Mouse (Mus musculus) stomach, embryonic 16.5 days (tissue): ENCODE measurements at regions not wholly inside any gene's neighbourhood (a gene's known extent, or its start where the extent isn't known, plus 50 kb on each side); places are given as distances from the start of the nearest gene placed in this dataset.
A peak's percentile ranks its signal among the peaks of the same experiment; 100 is the strongest.

Experiments
- ATAC-seq: fragments of 200-750 bp; cut with Nextera tagmentation; 2 replicates; pipeline ENCODE4 v1.8.0; 2017; ENCODE audit warnings: moderate number of reproducible peaks, moderate TSS enrichment; ENCODE audit not compliant: insufficient read depth, low FRiP score
- H3K27ac ChIP-seq: fragments of 300-500 bp; sonication (generic); 2 replicates; pipeline ENCODE4 v1.5.1; 2014; ENCODE audit warnings: low read length
- H3K27me3 ChIP-seq: fragments of 300-500 bp; sonication (generic); 2 replicates; pipeline ENCODE4 v1.6.1; 2014; ENCODE audit warnings: low read length, control low read depth, mixed read lengths; ENCODE audit not compliant: control insufficient read depth, insufficient read depth
- H3K36me3 ChIP-seq: fragments of 300-500 bp; sonication (generic); 2 replicates; pipeline ENCODE4 v1.6.1; 2014; ENCODE audit warnings: low read length; ENCODE audit not compliant: control insufficient read depth, insufficient read depth
- H3K4me1 ChIP-seq: fragments of 300-500 bp; sonication (generic); 2 replicates; pipeline ENCODE4 v1.6.1; 2014; ENCODE audit warnings: low read length, control low read depth, mixed read lengths; ENCODE audit not compliant: control insufficient read depth, insufficient read depth
- H3K4me2 ChIP-seq: fragments of 300-500 bp; sonication (generic); 2 replicates; pipeline ENCODE4 v1.6.1; 2014; ENCODE audit warnings: low read depth, low read length, mixed read lengths
- H3K4me3 ChIP-seq: fragments of 300-500 bp; sonication (generic); replicated peaks from 2 replicates; pipeline ENCODE4 v1.5.1; 2014; ENCODE audit warnings: mild to moderate bottlenecking, low read length
- H3K9ac ChIP-seq: fragments of 300-500 bp; sonication (generic); 2 replicates; pipeline ENCODE4 v1.6.1; 2014; ENCODE audit warnings: low read length
- H3K9me3 ChIP-seq: fragments of 300-500 bp; sonication (generic); replicated peaks from 2 replicates; pipeline ENCODE4 v1.6.1; 2016; ENCODE audit warnings: low read length, control low read depth; ENCODE audit not compliant: control insufficient read depth
- WGBS: fragments of 180-500 bp; shearing (Covaris S2); extraction: QIAGEN DNeasy Blood & Tissue Kit; methylation state at CpG from one replicate; pipeline ENCODE4 v1.1.7; 2014; 5-methylcytosine and 5-hydroxymethylcytosine counted together

DNA sequence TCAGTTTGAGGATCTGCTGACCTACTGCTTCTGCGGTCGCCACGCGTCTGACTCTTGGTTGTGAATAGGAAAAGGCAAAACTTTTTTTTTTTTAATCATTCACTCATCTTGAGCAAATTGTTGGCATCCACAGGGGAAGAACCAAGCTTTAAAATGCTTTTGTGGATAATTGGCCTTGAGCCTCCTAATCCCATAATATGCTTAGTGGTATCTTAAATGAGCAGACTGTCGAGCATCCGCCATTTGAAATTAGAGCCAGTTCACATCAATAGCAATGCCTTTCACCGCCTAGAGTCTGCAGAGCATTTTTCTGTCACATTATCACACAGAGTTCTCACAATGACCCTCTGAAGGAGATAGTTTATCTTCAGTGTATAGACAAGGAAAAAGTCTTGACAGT lies 153.7 kb upstream of the Bmper start:
- WGBS, result 88% methylated on average over 7 of the region's 7 CpGs
- Histone ChIP-seq H3K27me3 (no peaks in the 10 kb centered on the region), H3K9ac (no peak overlapping the region), H3K36me3 (no peaks in the 10 kb centered on the region), H3K4me2 (no peak overlapping the region), H3K4me1 (peaks cover 4% of the 10 kb centered on the region; the same call in 1 of the 2 replicates), H3K27ac (no peak overlapping the region), H3K4me3 (no peak overlapping the region), H3K9me3 (no peaks in the 10 kb centered on the region)
- no peak for ATAC-seq

DNA sequence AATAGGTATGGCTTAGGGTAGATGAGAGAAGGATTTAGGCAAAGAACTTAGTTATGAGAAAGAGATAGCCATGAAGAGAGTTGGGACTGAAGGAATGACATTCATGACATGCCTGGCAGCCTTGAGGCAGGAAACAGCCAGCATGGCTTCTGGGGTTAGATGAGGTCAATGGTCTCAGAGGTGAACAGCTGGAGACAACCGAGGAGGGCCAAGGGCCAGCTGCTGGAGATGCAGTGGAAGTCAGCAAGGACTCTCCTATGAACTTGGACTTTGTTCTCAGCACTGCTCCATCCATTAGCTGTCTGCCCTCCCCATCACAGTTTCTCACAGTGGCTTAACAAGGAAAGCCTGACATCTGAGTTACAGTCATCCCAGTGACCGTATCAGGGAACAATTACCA lies 151.9 kb upstream of the Bmper start:
- H3K36me3 ChIP-seq, result no peaks in the 10 kb centered on the region
- H3K9me3 ChIP-seq, result no peaks in the 10 kb centered on the region
- no peaks in the 10 kb centered on the region for H3K27me3 ChIP-seq
- no peak overlapping the region for H3K27ac ChIP-seq
- H3K9ac ChIP-seq, result no peak overlapping the region
- H3K4me2 ChIP-seq, result no peak overlapping the region
- no peak for ATAC-seq
- no peaks in the 10 kb centered on the region for H3K4me1 ChIP-seq
- WGBS, result 68% methylated on average over 2 of the region's 2 CpGs
- H3K4me3 ChIP-seq, result no peak overlapping the region

DNA sequence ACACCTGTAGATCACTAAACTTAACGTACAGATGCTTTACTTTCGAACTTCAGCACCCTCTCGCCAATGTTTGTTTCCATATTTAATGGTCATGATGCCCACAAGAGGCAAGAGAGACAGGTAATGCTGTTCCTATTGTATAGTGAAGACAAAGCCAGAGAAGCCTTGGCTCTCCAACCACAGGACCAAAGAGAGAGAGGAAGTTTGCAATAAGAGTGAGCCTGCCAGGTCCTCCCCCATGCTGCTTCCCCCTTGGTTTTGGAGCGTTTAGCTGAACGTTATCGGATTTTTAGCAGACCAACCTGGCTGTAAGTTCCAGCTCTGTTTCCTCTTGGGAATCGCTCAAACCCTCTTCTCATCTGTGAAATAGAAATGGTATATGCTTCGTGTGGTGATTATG lies 150.1 kb upstream of the Bmper start:
- WGBS, result 72% methylated on average over 8 of the region's 8 CpGs

DNA sequence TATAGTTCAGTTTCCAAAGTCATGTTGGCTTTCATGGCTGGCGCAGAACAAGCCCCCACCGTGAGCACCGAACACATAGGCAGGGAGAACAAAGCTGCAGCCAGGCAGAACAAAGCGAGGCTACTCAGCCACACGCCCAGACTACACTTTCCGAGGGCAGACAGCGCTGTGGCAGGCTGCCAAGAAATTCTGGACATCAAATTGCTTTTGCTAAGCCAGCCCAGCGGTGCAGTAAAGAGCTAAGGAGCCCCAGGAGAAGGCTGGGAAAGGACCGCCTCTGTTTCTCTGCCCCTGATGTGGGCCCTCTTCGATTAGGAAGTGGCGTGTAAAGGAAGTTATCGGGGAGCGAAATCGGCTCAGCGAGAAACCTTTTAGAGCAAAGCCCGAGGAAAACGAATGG lies 139.3 kb upstream of the Bmper start:
- 8% methylated on average over 17 of the region's 17 CpGs for WGBS
- no peaks in the 10 kb centered on the region for H3K9me3 ChIP-seq
- H3K4me3 ChIP-seq, result peak overlapping the region; percentile 5
- peaks cover 8% of the 10 kb centered on the region for H3K4me1 ChIP-seq
- H3K36me3 ChIP-seq, result no peaks in the 10 kb centered on the region
- peak overlapping the region; percentile 28 for H3K4me2 ChIP-seq
- H3K27me3 ChIP-seq, result no peaks in the 10 kb centered on the region
- H3K27ac ChIP-seq, result peak overlapping the region; percentile 60; the same call in 1 of the 2 replicates
- peak overlapping the region; percentile 0 for H3K9ac ChIP-seq
- peak; percentile 92 for ATAC-seq

More for the DNA sequence above, 150.1 kb upstream of the Bmper start:
- no peak for ATAC-seq
- no peaks in the 10 kb centered on the region for H3K36me3 ChIP-seq
- H3K4me1 ChIP-seq, result no peaks in the 10 kb centered on the region
- no peak overlapping the region for H3K4me3 ChIP-seq
- no peaks in the 10 kb centered on the region for H3K9me3 ChIP-seq
- H3K4me2 ChIP-seq, result no peak overlapping the region
- H3K9ac ChIP-seq, result no peak overlapping the region
- H3K27ac ChIP-seq, result no peak overlapping the region
- no peaks in the 10 kb centered on the region for H3K27me3 ChIP-seq

DNA sequence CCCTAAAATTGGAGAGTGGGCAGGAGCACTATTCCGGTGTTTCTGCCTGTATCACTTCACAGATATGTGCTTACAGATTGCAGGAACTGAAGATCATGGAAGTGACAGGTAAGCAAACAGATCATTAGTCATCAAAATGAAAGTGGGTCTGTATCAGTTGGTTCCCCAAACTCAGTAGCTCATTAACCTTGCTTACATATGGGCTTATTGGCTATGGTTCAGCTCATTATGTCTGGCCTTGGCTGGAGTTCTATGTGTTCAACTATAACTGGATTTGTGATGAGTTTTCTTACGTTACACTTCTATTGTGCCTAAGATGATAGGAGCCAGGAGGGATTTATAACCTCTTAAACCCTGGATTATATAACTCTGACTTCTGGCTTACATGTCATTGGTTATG lies 133.5 kb upstream of the Bmper start:
- Histone ChIP-seq H3K27ac (no peak overlapping the region), H3K36me3 (no peaks in the 10 kb centered on the region), H3K9ac (no peak overlapping the region), H3K4me1 (no peaks in the 10 kb centered on the region), H3K9me3 (no peaks in the 10 kb centered on the region), H3K4me3 (no peak overlapping the region), H3K4me2 (no peak overlapping the region), H3K27me3 (no peaks in the 10 kb centered on the region)
- 72% methylated on average over 2 of the region's 2 CpGs for WGBS
- no peak for ATAC-seq

DNA sequence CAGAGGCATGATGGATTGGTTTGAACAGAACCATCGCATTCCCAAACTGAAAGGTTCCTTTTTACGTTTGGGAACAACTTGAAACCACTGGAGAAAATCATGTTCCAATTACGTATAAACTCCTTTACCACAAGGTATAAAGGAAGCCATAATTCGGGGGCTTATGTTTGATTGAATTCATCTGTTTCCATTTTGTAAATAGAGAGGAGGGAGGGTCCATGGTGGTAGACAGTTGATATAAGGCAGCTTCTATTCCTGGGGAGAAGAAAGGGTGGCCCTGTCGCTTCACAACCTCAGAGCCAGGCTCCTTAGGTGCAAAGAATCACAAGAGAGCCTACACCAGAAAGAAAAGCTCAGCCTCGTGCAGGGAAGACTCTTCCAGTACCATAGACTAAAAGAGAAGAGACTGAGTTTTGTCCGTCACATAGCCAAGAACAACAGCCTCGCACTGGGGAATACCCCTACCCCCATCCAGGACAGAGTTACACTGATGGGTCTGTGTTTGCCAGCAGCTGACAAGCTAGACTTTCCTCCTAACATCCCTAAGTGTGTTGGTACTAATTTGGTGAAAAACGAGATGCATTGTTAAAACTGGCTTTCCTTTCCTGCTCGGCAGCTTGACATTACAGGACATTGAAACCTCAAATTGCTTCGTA lies 125.6 kb upstream of the Bmper start:
- H3K9me3 ChIP-seq, result no peaks in the 10 kb centered on the region
- no peak overlapping the region for H3K4me2 ChIP-seq
- no peak for ATAC-seq
- no peak overlapping the region for H3K4me3 ChIP-seq
- no peaks in the 10 kb centered on the region for H3K27me3 ChIP-seq
- H3K36me3 ChIP-seq, result no peaks in the 10 kb centered on the region
- no peaks in the 10 kb centered on the region for H3K4me1 ChIP-seq
- WGBS, result 45% methylated on average over 11 of the region's 11 CpGs
- H3K9ac ChIP-seq, result no peak overlapping the region
- H3K27ac ChIP-seq, result no peak overlapping the region

DNA sequence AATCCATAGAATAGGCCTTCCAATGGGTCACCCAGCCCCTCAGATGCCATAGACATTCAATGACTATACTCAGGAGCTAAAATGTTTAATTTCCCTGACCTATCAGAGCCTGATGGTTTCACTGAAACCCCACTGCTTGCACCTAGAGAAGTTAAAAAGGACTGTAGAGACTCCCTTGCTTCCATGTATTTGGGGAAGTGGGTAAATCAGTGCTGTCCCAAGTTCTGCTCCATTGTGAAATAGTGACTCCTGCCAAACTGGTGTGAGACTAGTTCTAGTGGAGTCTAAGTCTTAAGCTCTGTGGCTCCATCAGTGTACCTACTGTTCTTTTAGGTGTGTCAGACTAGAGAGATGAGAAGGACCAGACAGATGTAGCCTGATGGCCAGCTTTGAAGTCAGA lies 121.3 kb upstream of the Bmper start:
- Histone ChIP-seq H3K4me3 (no peak overlapping the region), H3K9ac (no peak overlapping the region), H3K36me3 (no peaks in the 10 kb centered on the region), H3K27me3 (no peaks in the 10 kb centered on the region), H3K4me1 (no peaks in the 10 kb centered on the region), H3K27ac (no peak overlapping the region), H3K4me2 (no peak overlapping the region), H3K9me3 (no peaks in the 10 kb centered on the region)
- no peak for ATAC-seq

DNA sequence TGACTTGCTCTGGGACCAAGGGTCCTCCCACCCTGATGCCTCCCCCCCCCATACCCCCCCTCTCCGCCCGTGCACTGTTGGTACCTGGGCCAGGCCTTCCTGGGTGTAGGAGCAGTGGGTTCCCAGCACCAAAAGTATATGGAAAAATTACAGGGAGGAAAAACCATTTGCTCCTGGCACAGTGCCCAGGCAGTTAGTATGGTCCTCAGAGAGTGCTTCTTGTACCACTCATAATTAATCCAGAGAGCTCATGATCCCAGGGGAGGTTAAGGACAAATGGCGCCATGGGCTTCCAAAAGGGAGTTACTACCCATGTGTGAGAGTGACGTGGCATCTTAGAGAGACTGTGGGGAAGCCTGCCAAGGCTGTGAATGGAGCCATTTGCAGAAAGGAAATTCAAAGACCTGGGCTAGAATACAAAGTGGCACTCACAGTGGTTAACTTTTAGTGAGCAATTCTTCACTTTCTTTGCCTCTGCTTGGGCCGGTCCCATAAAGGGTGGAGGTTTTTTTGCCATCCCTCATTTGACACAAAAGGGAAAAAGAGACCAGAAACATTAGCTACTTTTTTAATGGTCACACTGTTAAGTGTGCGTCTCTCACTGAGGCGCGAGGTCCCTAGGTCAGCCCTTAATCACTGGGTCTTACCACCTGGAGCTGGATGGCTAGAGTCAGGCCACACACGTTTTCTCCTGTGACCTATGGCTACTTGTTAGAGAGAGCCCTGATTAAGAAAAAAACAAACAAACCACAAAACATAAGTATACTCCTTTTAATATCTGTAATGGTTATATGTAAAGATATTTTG lies 120.7 kb upstream of the Bmper start:
- no peak for ATAC-seq
- 67% methylated on average over 9 of the region's 9 CpGs for WGBS
- no peaks in the 10 kb centered on the region for H3K9me3 ChIP-seq
- no peak overlapping the region for H3K4me2 ChIP-seq
- H3K27me3 ChIP-seq, result no peaks in the 10 kb centered on the region
- H3K36me3 ChIP-seq, result no peaks in the 10 kb centered on the region
- H3K4me1 ChIP-seq, result no peaks in the 10 kb centered on the region
- no peak overlapping the region for H3K9ac ChIP-seq
- no peak overlapping the region for H3K4me3 ChIP-seq
- H3K27ac ChIP-seq, result no peak overlapping the region

DNA sequence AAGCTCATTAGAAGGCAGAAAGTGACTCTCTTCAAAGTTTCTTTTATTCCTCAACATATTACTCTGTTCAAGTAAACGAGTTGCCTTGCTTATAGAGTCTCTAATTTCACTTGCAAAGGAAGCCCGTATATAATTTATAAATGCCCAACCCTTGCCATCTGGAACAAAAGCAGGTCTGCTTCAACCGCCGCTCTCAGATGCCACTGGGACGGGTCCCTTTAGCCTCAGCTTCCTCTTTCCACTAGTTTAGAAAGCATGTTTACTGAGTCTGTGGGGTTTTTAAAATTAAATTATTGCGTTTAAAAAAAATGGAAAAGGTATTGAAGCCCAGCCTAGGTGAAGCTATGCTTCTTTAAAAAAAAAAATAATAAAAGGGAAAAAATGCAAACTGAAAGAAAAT lies 111.4 kb upstream of the Bmper start:
- Histone ChIP-seq H3K27ac (no peak overlapping the region), H3K4me3 (no peak overlapping the region), H3K9ac (no peak overlapping the region), H3K9me3 (no peaks in the 10 kb centered on the region), H3K27me3 (no peaks in the 10 kb centered on the region), H3K4me1 (no peaks in the 10 kb centered on the region), H3K36me3 (no peaks in the 10 kb centered on the region), H3K4me2 (no peak overlapping the region)
- ATAC-seq, result no peak
- 80% methylated on average over 6 of the region's 6 CpGs for WGBS
